Comparison of ENCODE assay signal across 9 mouse cellular contexts in genomic region chr3:130963625-130964024, GRCm38 (mm10).
A peak's percentile ranks its signal among the peaks of the same experiment; 100 is the strongest.
DNase-seq lines count a peak whose midpoint lies in the region; ATAC-seq and TF ChIP-seq lines count a peak whose summit lies in the region.
"Had no signal": no experiment of that assay in that cellular context is flagged by ENCODE, and none has a peak within 500 bp of the region (broad histone marks: within the 10 kb centered on the region; RNA-seq: fewer than 3 reads in every experiment).

No protein-coding gene starts in this region.

- H3K9me3 ChIP-seq in embryonic facial prominence, embryonic 11.5 days (replicated peaks; ENCODE audit: control insufficient read depth, low read length), result no peaks in the 10 kb centered on the region
- no peaks in the 10 kb centered on the region for H3K9me3 ChIP-seq in forebrain, embryonic 13.5 days (replicated peaks)
- no peaks in the 10 kb centered on the region for H3K9me3 ChIP-seq in midbrain, embryonic 13.5 days

- peak overlapping the region; percentile 28; the same call in 1 of the 2 replicates for H3K4me3 ChIP-seq in layer of hippocampus, adult 2 months
- no peak overlapping the region for H3K4me3 ChIP-seq in embryonic facial prominence, embryonic 11.5 days (ENCODE audit: low read depth, low read length)
- peak overlapping the region; percentile 26 for H3K4me3 ChIP-seq in forebrain, embryonic 13.5 days
- peak overlapping the region; percentile 21; the same call in 1 of the 2 replicates for H3K4me3 ChIP-seq in midbrain, embryonic 13.5 days (replicated peaks)

- WGBS in embryonic facial prominence, embryonic 11.5 days, result 18% methylated on average over 11 of the region's 11 CpGs
- WGBS in forebrain, embryonic 13.5 days, result under 1% methylated on average over 11 of the region's 11 CpGs
- 6% methylated on average over 11 of the region's 11 CpGs for WGBS in midbrain, embryonic 13.5 days

- TF ChIP-seq CTCF in layer of hippocampus, adult 2 months (conservative IDR thresholded peaks at IDR 0.05), result no peak

- no peak overlapping the region for H3K4me2 ChIP-seq in embryonic facial prominence, embryonic 11.5 days (ENCODE audit: low read depth, low read length)
- peak overlapping the region; percentile 56 for H3K4me2 ChIP-seq in forebrain, embryonic 13.5 days
- peak overlapping the region; percentile 49 for H3K4me2 ChIP-seq in midbrain, embryonic 13.5 days (replicated peaks)

- H3K27ac ChIP-seq in layer of hippocampus, adult 2 months, result no peak overlapping the region
- no peak overlapping the region for H3K27ac ChIP-seq in embryonic facial prominence, embryonic 11.5 days (replicated peaks; ENCODE audit: low read depth, low read length)
- H3K27ac ChIP-seq in forebrain, embryonic 13.5 days, result peak overlapping the region; percentile 83
- H3K27ac ChIP-seq in midbrain, embryonic 13.5 days, result peak overlapping the region; percentile 92

- peak in 1 of 2 experiments; percentile 14 for DNase-seq in layer of hippocampus, adult 2 months (ENCODE audit: low spot score in 2 of 2)
- DNase-seq in layer of hippocampus, postnatal 25 days (ENCODE audit: extremely low spot score in 1 of 2, low spot score in 1 of 2), result no peak
- DNase-seq in embryonic facial prominence, embryonic 11.5 days (ENCODE audit: low spot score), result peak; percentile 58
- DNase-seq in urinary bladder, postnatal 4 days (ENCODE audit: low spot score in 2 of 2), result no peak
- no peak for DNase-seq in adrenal gland, adult 2 months
- DNase-seq in left cerebral cortex, postnatal 36 days (ENCODE audit: low spot score in 2 of 2), result no peak
- DNase-seq: heart, postnatal 4 days had no signal

- H3K36me3 ChIP-seq in embryonic facial prominence, embryonic 11.5 days (replicated peaks; ENCODE audit: control insufficient read depth, insufficient read depth, low read depth, low read length), result no peaks in the 10 kb centered on the region
- H3K36me3 ChIP-seq in forebrain, embryonic 13.5 days (ENCODE audit: poor library complexity, severe bottlenecking), result no peaks in the 10 kb centered on the region
- H3K36me3 ChIP-seq in midbrain, embryonic 13.5 days, result no peaks in the 10 kb centered on the region

- intact Hi-C loops in left cerebral cortex, postnatal 36 days (cut with DNase I), result no loop called here

- H3K27me3 ChIP-seq in embryonic facial prominence, embryonic 11.5 days (ENCODE audit: control insufficient read depth, insufficient read depth, low read length), result no peaks in the 10 kb centered on the region
- no peaks in the 10 kb centered on the region for H3K27me3 ChIP-seq in forebrain, embryonic 13.5 days
- no peaks in the 10 kb centered on the region for H3K27me3 ChIP-seq in midbrain, embryonic 13.5 days

- H3K9ac ChIP-seq in embryonic facial prominence, embryonic 11.5 days (replicated peaks; ENCODE audit: low read length), result no peak overlapping the region
- H3K9ac ChIP-seq in forebrain, embryonic 13.5 days, result peak overlapping the region; percentile 9; the same call in 1 of the 2 replicates
- H3K9ac ChIP-seq in midbrain, embryonic 13.5 days (replicated peaks), result 0 out of 2 replicates have a peak overlapping the region, but pooled peaks have one; percentile 36

- H3K4me1 ChIP-seq in embryonic facial prominence, embryonic 11.5 days (ENCODE audit: control insufficient read depth, insufficient read depth, low read length), result no peaks in the 10 kb centered on the region
- H3K4me1 ChIP-seq in forebrain, embryonic 13.5 days, result peaks cover 33% of the 10 kb centered on the region
- peaks cover 50% of the 10 kb centered on the region for H3K4me1 ChIP-seq in midbrain, embryonic 13.5 days (replicated peaks)

- ATAC-seq in embryonic facial prominence, embryonic 11.5 days (replicated peaks; ENCODE audit: insufficient number of reproducible peaks, low FRiP score, low TSS enrichment, low read depth), result no peak
- ATAC-seq in forebrain, embryonic 13.5 days, result peak; percentile 67
- ATAC-seq in midbrain, embryonic 13.5 days, result peak; percentile 61

Comparison
In these comparisons a context has a peak if more than half of its experiments do, and no peak if none do; other contexts are left out.
1. H3K27ac ChIP-seq: peak in forebrain, embryonic 13.5 days (single experiment) and midbrain, embryonic 13.5 days (single experiment); none in layer of hippocampus, adult 2 months (single experiment) and embryonic facial prominence, embryonic 11.5 days (single experiment).